Mouse (Mus musculus) cerebellum, postnatal 10 days (tissue): ENCODE data around the gene Mlh3.

Experiments used
- DNase-seq, 2 experiments: peaks; one replicate each; pipeline ENCODE4 v3.0.0; 2021; ENCODE audit warnings: mixed read lengths in 2 of 2

The Mlh3 gene

GRCm38 (mm10) chr12:85270319-85270718 lies at the start of gene Mlh3:
Gene Mlh3 (minus strand): TSS chr12:85270599.
- peak; percentile 93 to 96 for DNase-seq

GRCm38 (mm10) chr12:85308651-85309050 lies 38.3 kb upstream of the Mlh3 start:
- DNase-seq: peak in 1 of 2 experiments; percentile 46

GRCm38 (mm10) chr12:85305247-85305892 lies 35.0 kb upstream of the Mlh3 start:
- peak; percentile 89 to 92 for DNase-seq

- DNase-seq: no peak
These were observed 34.3 kb upstream of the Mlh3 start for GRCm38 (mm10) chr12:85304725-85305124.

- DNase-seq: no peak
These were observed 32.9 kb upstream of the Mlh3 start for GRCm38 (mm10) chr12:85303256-85303655.

- DNase-seq: no peak
These were observed 28.4 kb upstream of the Mlh3 start for GRCm38 (mm10) chr12:85298835-85299180.

GRCm38 (mm10) chr12:85298127-85298834 lies 27.9 kb upstream of the Mlh3 start:
- no peak for DNase-seq

GRCm38 (mm10) chr12:85297345-85297997 lies 27.1 kb upstream of the Mlh3 start:
- no peak for DNase-seq

- DNase-seq: no peak
These were observed 26.5 kb upstream of the Mlh3 start for GRCm38 (mm10) chr12:85296915-85297314.

GRCm38 (mm10) chr12:85295506-85295905 lies 25.1 kb upstream of the Mlh3 start:
- no peak for DNase-seq

- no peak for DNase-seq
These were observed 22.5 kb upstream of the Mlh3 start for GRCm38 (mm10) chr12:85292906-85293305.

GRCm38 (mm10) chr12:85292288-85292687 lies 21.9 kb upstream of the Mlh3 start:
- no peak for DNase-seq

GRCm38 (mm10) chr12:85291541-85291940 lies 21.1 kb upstream of the Mlh3 start:
- DNase-seq: no peak

GRCm38 (mm10) chr12:85290633-85291032 lies 20.2 kb upstream of the Mlh3 start:
- DNase-seq: no peak

- DNase-seq: no peak
These were observed 19.0 kb upstream of the Mlh3 start for GRCm38 (mm10) chr12:85289157-85290000.

- DNase-seq: peak; percentile 40 to 69
These were observed 18.2 kb upstream of the Mlh3 start, which contains the start of gene Zc2hc1c for GRCm38 (mm10) chr12:85288486-85289156. Gene Zc2hc1c (plus strand): TSS chr12:85288591.

GRCm38 (mm10) chr12:85287809-85288485 lies 17.5 kb upstream of the Mlh3 start, which contains the start of gene Acyp1:
Gene Acyp1 (minus strand): TSS chr12:85288438.
- DNase-seq: no peak

- DNase-seq: peak; percentile 50 to 56
These were observed 16.5 kb upstream of the Mlh3 start for GRCm38 (mm10) chr12:85286941-85287340.

GRCm38 (mm10) chr12:85284996-85285395 lies 14.6 kb upstream of the Mlh3 start:
- DNase-seq: no peak

GRCm38 (mm10) chr12:85284331-85284730 lies 13.9 kb upstream of the Mlh3 start:
- DNase-seq: no peak

- peak; percentile 47 to 73 for DNase-seq
These were observed 11.4 kb upstream of the Mlh3 start for GRCm38 (mm10) chr12:85281756-85282155.
